Mouse (Mus musculus) CH12.LX (cell line): ENCODE measurements around the gene Kcnma1. TPM values are rescaled to one million over a fixed set of nuclear protein-coding genes. Genes with fewer than 3 reads are reported as not detected.

Source experiments
- DNase-seq: peaks from one replicate; pipeline ENCODE4 v3.0.0-alpha.2; 2013; ENCODE audit errors: extremely low read depth
- H3K27ac ChIP-seq: 2 replicates; pipeline ENCODE4 v1.5.1; 2012; ENCODE audit warnings: low read depth, mild to moderate bottlenecking, control low read depth, moderate library complexity; ENCODE audit not compliant: insufficient read depth
- H3K27me3 ChIP-seq: replicated peaks from 2 replicates; pipeline ENCODE3; 2012; ENCODE audit warnings: inconsistent platforms
- H3K36me3 ChIP-seq, 2 experiments: replicated peaks in 1 of 2; 2 replicates each; pipeline versions ENCODE3 to v1.6.1; 2012; ENCODE audit warnings: inconsistent platforms in 1 of 2, low read length in 1 of 2, mild to moderate bottlenecking in 1 of 2, mixed read lengths in 1 of 2, moderate library complexity in 1 of 2; ENCODE audit not compliant: control insufficient read depth in 1 of 2, insufficient read depth in 1 of 2
- H3K4me1 ChIP-seq, 2 experiments: 2 replicates each; pipeline ENCODE4 v1.6.1; 2012; ENCODE audit warnings: inconsistent platforms in 1 of 2, moderate library complexity in 1 of 2; ENCODE audit not compliant: insufficient read depth in 2 of 2, control insufficient read depth in 1 of 2
- H3K4me2 ChIP-seq: 2 replicates; pipeline ENCODE4 v1.6.1; 2012; ENCODE audit warnings: low read depth, mild to moderate bottlenecking, control low read depth; ENCODE audit not compliant: poor library complexity, insufficient read depth, severe bottlenecking
- H3K4me3 ChIP-seq, 3 experiments: fragments of 150-350 bp in 1 of 3; sonication (generic) in 1 of 3; replicated peaks in 1 of 3; 2 replicates each; pipeline versions ENCODE3 to v1.5.1; 2011 to 2012; ENCODE audit warnings: low read depth in 2 of 3, low read length in 2 of 3, mild to moderate bottlenecking in 2 of 3, moderate library complexity in 2 of 3, control low read depth in 1 of 3, improper control_type of control experiment in 1 of 3, inconsistent platforms in 1 of 3, mixed read lengths in 1 of 3; ENCODE audit not compliant: poor library complexity in 1 of 3
- H3K79me2 ChIP-seq: replicated peaks from 2 replicates; pipeline ENCODE4 v1.6.1; 2012; ENCODE audit warnings: mild to moderate bottlenecking, moderate library complexity; ENCODE audit not compliant: control insufficient read depth, poor library complexity, insufficient read depth, severe bottlenecking; ENCODE audit errors: extremely low read depth
- H3K9ac ChIP-seq: 2 replicates; pipeline ENCODE4 v1.6.1; 2012; ENCODE audit warnings: low read depth, mild to moderate bottlenecking, control low read depth, moderate library complexity; ENCODE audit not compliant: insufficient read depth
- H3K9me3 ChIP-seq: replicated peaks from 2 replicates; pipeline ENCODE3; 2012; ENCODE audit warnings: low read length, inconsistent platforms, mixed read lengths
- CHD2 ChIP-seq: IDR thresholded peaks from 2 replicates; pipeline ENCODE4 v1.6.1; 2011; ENCODE audit warnings: low read length, improper control_type of control experiment
- CTCF ChIP-seq, 2 experiments: IDR thresholded peaks in 1 of 2; conservative IDR thresholded peaks in 1 of 2; 2 replicates each; pipeline ENCODE4 v1.5.1; 2011 to 2012; ENCODE audit warnings: low read depth in 2 of 2, low read length in 2 of 2, improper control_type of control experiment in 1 of 2, inconsistent platforms in 1 of 2, mild to moderate bottlenecking in 1 of 2, moderate library complexity in 1 of 2
- EP300 ChIP-seq: IDR thresholded peaks from 2 replicates; pipeline ENCODE4 v1.6.1; 2011; ENCODE audit warnings: low read length, improper control_type of control experiment
- ETS1 ChIP-seq: conservative IDR thresholded peaks from 2 replicates; pipeline ENCODE4 v1.6.1; 2012; ENCODE audit warnings: low read depth, mild to moderate bottlenecking, inconsistent platforms, low read length, improper control_type of control experiment, moderate library complexity
- GABPA ChIP-seq: IDR thresholded peaks from 2 replicates; pipeline ENCODE4 v1.6.1; 2012; ENCODE audit warnings: low read depth, low read length, improper control_type of control experiment, inconsistent platforms; ENCODE audit not compliant: insufficient replicate concordance
- HCFC1 ChIP-seq: IDR thresholded peaks from 2 replicates; pipeline ENCODE4 v1.6.1; 2012; ENCODE audit warnings: low read depth, mild to moderate bottlenecking, inconsistent platforms, low read length, improper control_type of control experiment
- JUN ChIP-seq: IDR thresholded peaks from 2 replicates; pipeline ENCODE4 v1.6.1; 2011; ENCODE audit warnings: low read depth, mild to moderate bottlenecking, low read length, improper control_type of control experiment, moderate library complexity; ENCODE audit not compliant: insufficient read depth
- KAT2A ChIP-seq: IDR thresholded peaks from 2 replicates; pipeline ENCODE4 v1.6.1; 2012; ENCODE audit warnings: low read length, improper control_type of control experiment, inconsistent platforms; ENCODE audit not compliant: insufficient replicate concordance
- MAFK ChIP-seq: IDR thresholded peaks from 2 replicates; pipeline ENCODE4 v1.6.1; 2011; ENCODE audit warnings: low read length, improper control_type of control experiment; ENCODE audit not compliant: insufficient replicate concordance
- MAX ChIP-seq: IDR thresholded peaks from 2 replicates; pipeline ENCODE4 v1.6.1; 2011; ENCODE audit warnings: low read length, improper control_type of control experiment
- MAZ ChIP-seq: IDR thresholded peaks from 2 replicates; pipeline ENCODE4 v1.6.1; 2012; ENCODE audit warnings: low read depth, mild to moderate bottlenecking, inconsistent platforms, low read length, improper control_type of control experiment, moderate library complexity
- MEF2A ChIP-seq: IDR thresholded peaks from 2 replicates; pipeline ENCODE4 v1.6.1; 2014; ENCODE audit warnings: low read depth, mild to moderate bottlenecking, inconsistent platforms, low read length, improper control_type of control experiment, borderline replicate concordance
- MYC ChIP-seq: IDR thresholded peaks from 2 replicates; pipeline ENCODE4 v1.6.1; 2011; ENCODE audit warnings: low read depth, mild to moderate bottlenecking, improper control_type of control experiment, low read length
- NELFE ChIP-seq: IDR thresholded peaks from 2 replicates; pipeline ENCODE4 v1.6.1; 2011; ENCODE audit warnings: low read depth, low read length, improper control_type of control experiment
- PAX5 ChIP-seq: IDR thresholded peaks from 2 replicates; pipeline ENCODE4 v1.6.1; 2012; ENCODE audit warnings: low read length, inconsistent platforms, mixed read lengths
- RAD21 ChIP-seq: IDR thresholded peaks from 2 replicates; pipeline ENCODE4 v1.6.1; 2011; ENCODE audit warnings: low read depth, mild to moderate bottlenecking, low read length, improper control_type of control experiment, moderate library complexity
- SMC3 ChIP-seq: IDR thresholded peaks from 2 replicates; pipeline ENCODE4 v1.6.1; 2011; ENCODE audit warnings: low read depth, low read length, improper control_type of control experiment
- TBP ChIP-seq: conservative IDR thresholded peaks from 2 replicates; pipeline ENCODE4 v1.6.1; 2011; ENCODE audit warnings: low read depth, low read length, improper control_type of control experiment
- TCF12 ChIP-seq: IDR thresholded peaks from 2 replicates; pipeline ENCODE4 v1.6.1; 2014; ENCODE audit warnings: low read depth, mild to moderate bottlenecking, inconsistent platforms, low read length, improper control_type of control experiment
- UBTF ChIP-seq: IDR thresholded peaks from 2 replicates; pipeline ENCODE4 v1.6.1; 2012; ENCODE audit warnings: low read depth, mild to moderate bottlenecking, inconsistent platforms, low read length, improper control_type of control experiment, moderate library complexity
- ZMIZ1 ChIP-seq: IDR thresholded peaks from 2 replicates; pipeline ENCODE4 v1.6.1; 2012; ENCODE audit warnings: low read depth, mild to moderate bottlenecking, inconsistent platforms, low read length, improper control_type of control experiment
- ZNF384 ChIP-seq: IDR thresholded peaks from 2 replicates; pipeline ENCODE4 v1.6.1; 2012; ENCODE audit warnings: low read depth, low read length, improper control_type of control experiment, inconsistent platforms
- dilution Hi-C: fragments of 300-500 bp; cut with MboI; formaldehyde crosslinking; loops from 2 replicates; pipeline ENCODE4 v1.14.3; 2020; ENCODE audit warnings: low sequenced_read_pairs; ENCODE audit not compliant: extremely low pct_unique_long_range_greater_than_20kb, extremely low pct_ligation_motif_present
- in situ Hi-C: fragments of 300-500 bp; cut with MboI; formaldehyde crosslinking; loops from 3 replicates; pipeline ENCODE4 v1.14.3; 2019; ENCODE audit warnings: low sequenced_read_pairs, low pct_ligation_motif_present, low pct_unique_long_range_greater_than_20kb, mixed read lengths
- polyA plus RNA-seq: library from polyadenylated mRNA; unstranded; fragments of >175 nt; gene quantifications from 2 replicates; pipeline ENCODE4 v1.2.1, GENCODE M21; 2012; ENCODE audit warnings: low read depth; ENCODE audit not compliant: insufficient read length
- total RNA-seq, 2 experiments: library from RNA; depleted of rRNA; stranded (reverse); fragments of 300-350 nt in 1 of 2; fragments of >200 nt in 1 of 2; gene quantifications; 2 replicates each; pipeline ENCODE4 v1.2.3; 2012 to 2014

The Kcnma1 gene
- total and polyA plus RNA-seq, 3 experiments, result 0.10 to 0.17 (median 0.12) TPM

DNA sequence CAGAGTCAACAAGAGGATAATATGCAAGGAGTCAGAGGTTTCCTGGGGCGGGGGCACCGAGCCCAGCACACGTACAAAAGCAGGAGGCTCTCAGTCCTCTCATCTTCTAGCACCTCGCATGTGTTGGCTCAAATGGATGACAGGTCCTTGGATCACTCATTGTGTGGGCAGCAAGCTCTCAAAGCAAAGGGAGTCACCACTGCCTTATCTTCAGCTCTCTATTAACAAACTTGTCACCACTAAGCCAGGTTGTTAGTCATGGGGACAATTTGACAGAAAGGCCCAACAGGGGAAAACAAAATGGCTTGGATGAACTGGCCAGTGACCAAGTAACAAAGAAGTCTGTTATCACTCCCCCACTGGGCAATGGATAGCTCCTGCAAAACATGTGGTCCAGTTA is 331.5 kb downstream of the Kcnma1 start:
- no peak overlapping the region for H3K4me2 ChIP-seq
- H3K4me3 ChIP-seq, result no peak overlapping the region
- no peak for DNase-seq
- in situ Hi-C loops, result no loop called here
- dilution Hi-C loops, result no loop called here
- H3K79me2 ChIP-seq, result no peaks in the 10 kb centered on the region
- no peak overlapping the region for H3K27ac ChIP-seq
- no peaks in the 10 kb centered on the region for H3K4me1 ChIP-seq
- no peaks in the 10 kb centered on the region for H3K27me3 ChIP-seq
- H3K9me3 ChIP-seq, result no peaks in the 10 kb centered on the region
- H3K36me3 ChIP-seq, result no peaks in the 10 kb centered on the region
- no peak for TF ChIP-seq SMC3
- H3K9ac ChIP-seq, result no peak overlapping the region

DNA sequence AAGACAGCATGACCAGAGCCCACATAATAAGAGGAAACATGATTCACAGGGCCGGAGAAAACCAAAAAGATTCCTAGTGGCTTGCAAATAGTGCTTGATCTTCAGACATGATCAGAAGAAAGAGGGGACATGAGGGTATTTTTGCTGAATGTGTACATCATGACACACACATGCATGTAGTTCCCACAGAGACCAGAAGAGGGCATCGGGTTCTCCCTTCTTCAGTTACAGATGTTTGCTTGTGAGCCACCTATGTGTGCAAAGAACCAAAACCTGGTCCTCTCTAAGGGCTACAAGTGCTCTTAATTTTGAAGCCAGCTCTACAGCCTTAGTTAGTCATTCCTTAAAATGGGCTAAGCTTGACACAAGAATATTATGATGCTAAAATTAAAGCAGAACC is 334.9 kb downstream of the Kcnma1 start:
- Histone ChIP-seq H3K9me3 (no peaks in the 10 kb centered on the region), H3K4me3 (no peak overlapping the region), H3K27me3 (no peaks in the 10 kb centered on the region), H3K4me1 (no peaks in the 10 kb centered on the region), H3K27ac (no peak overlapping the region), H3K79me2 (no peaks in the 10 kb centered on the region), H3K36me3 (no peaks in the 10 kb centered on the region)
- peak; percentile 50 for DNase-seq
- dilution Hi-C loops, result no loop called here
- in situ Hi-C loops, result no loop called here
- TF ChIP-seq MEF2A (no peak), MAZ (no peak), MYC (no peak), MAFK (no peak), TBP (no peak), JUN (no peak), NELFE (no peak), CTCF (conservative IDR thresholded peaks at IDR 0.05 in 1 of 2, IDR thresholded peaks at IDR 0.05 in 1 of 2; ENCODE audit: low read depth in 2 of 2, low read length in 2 of 2) (peak; percentile 50 to 64; a peak in 3 of 4 replicates), PAX5 (no peak), UBTF (no peak), HCFC1 (no peak), ZMIZ1 (no peak), TCF12 (no peak), GABPA (no peak), CHD2 (no peak), ETS1 (no peak), EP300 (no peak), RAD21 (peak; percentile 20), KAT2A (no peak), SMC3 (peak; percentile 48), MAX (no peak), ZNF384 (no peak)
- TF ChIP-seq, all 38 proteins: peak for 3
- no peak overlapping the region for H3K4me2 ChIP-seq
- H3K9ac ChIP-seq, result no peak overlapping the region
